Mouse (Mus musculus) neutrophil, adult 83 days (primary cell): Measurements from ENCODE around the gene Gm13285. TPM values are rescaled to one million over a fixed set of nuclear protein-coding genes. Genes with fewer than 3 reads are reported as not detected.

Source experiments
- total RNA-seq, 2 experiments: library from RNA; stranded (reverse); gene quantifications; one replicate each; pipeline ENCODE4 v1.2.4; 2023

The Gm13285 gene
- total RNA-seq, 2 experiments from 2014 or later, result 0.29 TPM; not detected in 1

Other genes starting within 250 kb of the Gm13285 start
- gene Ifna15, start 241.4 kb upstream of the Gm13285 start, total RNA-seq, result not detected
- not detected for gene Ifna14, start 227.9 kb upstream of the Gm13285 start, total RNA-seq
- not detected for gene Ifna9, start 207.3 kb upstream of the Gm13285 start, total RNA-seq
- gene Ifna12, start 196.3 kb upstream of the Gm13285 start, total RNA-seq, result not detected
- not detected for gene C87499, start 165.3 kb upstream of the Gm13285 start, total RNA-seq
- gene Ifna13, start 155.2 kb upstream of the Gm13285 start, total RNA-seq, result not detected
- not detected for gene Ifna16, start 122.7 kb upstream of the Gm13285 start, total RNA-seq
- not detected for gene Ifna2, start 115.8 kb upstream of the Gm13285 start, total RNA-seq
- gene Ifnab, start 108.3 kb upstream of the Gm13285 start, total RNA-seq, result not detected
- under 1 TPM in 1 of 2 experiments, not detected in 1; 0.40 TPM for gene Gm26566, start 77.9 kb upstream of the Gm13285 start, total RNA-seq
- 10 to 100 TPM; 51.0 to 52.2 TPM for gene Klhl9, start 77.2 kb upstream of the Gm13285 start, total RNA-seq
- not detected for gene Gm13271, start 44.8 kb upstream of the Gm13285 start, total RNA-seq
- gene Gm13283, start 39.5 kb upstream of the Gm13285 start, total RNA-seq, result not detected
- not detected for gene Gm13290, start 25.8 kb upstream of the Gm13285 start, total RNA-seq
- gene Gm13289, start 22.7 kb upstream of the Gm13285 start, total RNA-seq, result not detected
- not detected for gene Gm13272, start 19.8 kb upstream of the Gm13285 start, total RNA-seq
- under 1 TPM in 1 of 2 experiments, not detected in 1; 0.70 TPM for gene Ifnz, start 17.5 kb upstream of the Gm13285 start, total RNA-seq
- not detected for gene Gm13276, start 14.0 kb upstream of the Gm13285 start, total RNA-seq
- gene Gm13277, start 11.0 kb upstream of the Gm13285 start, total RNA-seq, result not detected
- not detected for gene Gm13278, start 8.1 kb upstream of the Gm13285 start, total RNA-seq
- not detected for gene Gm13275, start 5.2 kb upstream of the Gm13285 start, total RNA-seq
- not detected for gene Gm13279, start 2.3 kb upstream of the Gm13285 start, total RNA-seq
- not detected for gene Gm13287, start 3.6 kb downstream of the Gm13285 start, total RNA-seq
- gene Gm13288, start 5.9 kb downstream of the Gm13285 start, total RNA-seq, result not detected
- not detected for gene Ifna7, start 16.6 kb downstream of the Gm13285 start, total RNA-seq
- not detected for gene Ifna11, start 20.3 kb downstream of the Gm13285 start, total RNA-seq
- not detected for gene Ifna6, start 27.8 kb downstream of the Gm13285 start, total RNA-seq
- not detected for gene Ifna5, start 35.9 kb downstream of the Gm13285 start, total RNA-seq
- gene Ifna4, start 42.2 kb downstream of the Gm13285 start, total RNA-seq, result not detected
- gene Ifna1, start 50.4 kb downstream of the Gm13285 start, total RNA-seq, result not detected
- not detected for gene Ifne, start 80.5 kb downstream of the Gm13285 start, total RNA-seq